14 mouse cellular contexts compared by ENCODE assay signal in the genomic region with DNA sequence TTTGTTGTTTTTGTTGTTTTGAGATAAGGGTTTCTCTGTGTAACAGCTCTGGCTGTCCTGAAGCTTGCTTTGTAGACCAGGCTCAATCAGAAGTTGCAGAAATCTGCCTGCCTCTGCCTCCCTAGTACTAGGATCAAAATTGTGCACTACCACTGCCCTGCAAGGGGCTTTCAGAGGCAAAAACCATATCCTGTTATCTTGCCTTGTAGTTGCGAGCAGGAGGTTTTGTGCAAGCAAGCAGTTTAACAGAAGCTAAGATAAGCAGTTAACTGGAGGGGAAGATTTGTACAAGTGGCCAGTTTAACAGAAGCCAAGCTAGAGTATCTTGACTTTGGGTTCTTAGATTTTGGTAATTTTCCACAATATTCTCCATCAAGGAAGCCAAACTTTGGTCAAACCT. TPM values are rescaled to one million over a fixed set of nuclear protein-coding genes. Genes with fewer than 3 reads are reported as not detected.
DNase-seq lines count a peak whose midpoint lies in the region; ATAC-seq lines count a peak whose summit lies in the region.
"Had no signal": no experiment of that assay in that cellular context is flagged by ENCODE, and none has a peak within 500 bp of the region (broad histone marks: within the 10 kb centered on the region; RNA-seq: fewer than 3 reads in every experiment).

No protein-coding gene starts in this region.

- H3K9ac ChIP-seq in forebrain, embryonic 12.5 days, result no peak overlapping the region
- H3K9ac ChIP-seq: kidney, embryonic 15.5 days; stomach, embryonic 15.5 days had no signal

- H3K4me2 ChIP-seq in forebrain, embryonic 12.5 days, result no peak overlapping the region

- DNase-seq in forebrain, embryonic 10.5 days (ENCODE audit: extremely low spot score, low spot score), result no peak
- DNase-seq in lung, postnatal 10 days, result peak; percentile 23
- no peak for DNase-seq in lung, postnatal 14 days
- peak; percentile 78 for DNase-seq in ZHBTc4 (ENCODE audit: low read depth, low spot score)
- peak; percentile 36 for DNase-seq in naive thymus-derived CD4-positive, alpha-beta T cell, adult 2 months (ENCODE audit: low read depth)
- no peak for DNase-seq in gastrocnemius, postnatal 14 days
- DNase-seq: adrenal gland, adult 8-10 months; cerebellum, postnatal 25 days had no signal

- no peak overlapping the region for H3K27ac ChIP-seq in forebrain, embryonic 10.5 days
- no peak overlapping the region for H3K27ac ChIP-seq in forebrain, embryonic 12.5 days
- H3K27ac ChIP-seq: kidney, embryonic 15.5 days; macrophage; stomach, embryonic 15.5 days had no signal

- ATAC-seq in forebrain, embryonic 12.5 days (ENCODE audit: low FRiP score), result no peak
- ATAC-seq in erythroblast, adult 5-6 weeks (replicated peaks; ENCODE audit: low FRiP score, poor library complexity, severe bottlenecking), result no peak
- ATAC-seq: forebrain, embryonic 16.5 days had no signal

- intact Hi-C loops in gastrocnemius, postnatal 14 days (cut with DNase I; ENCODE audit: low total_unique reads), result no loop called here

- H3K36me3 ChIP-seq in forebrain, embryonic 10.5 days (replicated peaks), result peaks cover 58% of the 10 kb centered on the region
- H3K36me3 ChIP-seq in forebrain, embryonic 12.5 days (replicated peaks), result peaks cover 42% of the 10 kb centered on the region

- peaks cover 59% of the 10 kb centered on the region for H3K9me3 ChIP-seq in forebrain, embryonic 10.5 days
- peaks cover 57% of the 10 kb centered on the region for H3K9me3 ChIP-seq in forebrain, embryonic 12.5 days

- WGBS in forebrain, embryonic 10.5 days, result 92% methylated on average over 1 of the region's 1 CpGs
- WGBS in forebrain, embryonic 12.5 days, result 95% methylated on average over 1 of the region's 1 CpGs

- no peaks in the 10 kb centered on the region for H3K27me3 ChIP-seq in forebrain, embryonic 10.5 days (ENCODE audit: poor library complexity, severe bottlenecking)
- H3K27me3 ChIP-seq in forebrain, embryonic 12.5 days, result no peaks in the 10 kb centered on the region
- H3K27me3 ChIP-seq: kidney, embryonic 15.5 days; stomach, embryonic 15.5 days had no signal

- 0 out of 2 replicates have a peak, but pooled peaks cover 5% of the 10 kb centered on the region for H3K4me1 ChIP-seq in forebrain, embryonic 10.5 days
- H3K4me1 ChIP-seq in forebrain, embryonic 12.5 days, result no peaks in the 10 kb centered on the region
- H3K4me1 ChIP-seq: kidney, embryonic 15.5 days; stomach, embryonic 15.5 days had no signal

- H3K4me3 ChIP-seq in forebrain, embryonic 10.5 days, result peak overlapping the region; percentile 90; the same call in 1 of the 2 replicates
- H3K4me3 ChIP-seq in forebrain, embryonic 12.5 days (replicated peaks), result no peak overlapping the region

RNA-seq across cellular contexts. Expression of a gene that starts 2.2 kb away (rescaled TPM):
- polyA plus RNA-seq in forebrain, embryonic 10.5 days (2016; fragmentation: Nextera tagmentation; extraction: Ambion mirVana), result 19.6 and 20.0 TPM in 2 replicates
- 30.9 and 32.6 TPM in 2 replicates for polyA plus RNA-seq in forebrain, embryonic 12.5 days (2016; fragmentation: Nextera tagmentation; extraction: Ambion mirVana)
- 10 to 100 TPM; 20.4 to 26.3 TPM for total RNA-seq in gastrocnemius, postnatal 14 days (2021)
- 17.5 and 29.7 TPM in 2 replicates for total RNA-seq in erythroblast, adult 5-6 weeks (2015; ENCODE audit: low replicate concordance)
- total RNA-seq in erythroblast, adult 5-6 weeks (2017; ENCODE audit: low replicate concordance), result 22.0 and 23.4 TPM in 2 replicates

Comparison
In these comparisons a context has a peak if more than half of its experiments do, and no peak if none do; other contexts are left out.
1. DNase-seq: peak in lung, postnatal 10 days (single experiment), ZHBTc4 (single experiment) and naive thymus-derived CD4-positive, alpha-beta T cell, adult 2 months (single experiment); none in forebrain, embryonic 10.5 days (single experiment), lung, postnatal 14 days (single experiment) and gastrocnemius, postnatal 14 days (single experiment).